Mouse (Mus musculus) hematopoietic stem cell, adult 5-6 weeks (primary cell): ENCODE measurements at regions not wholly inside any gene's neighbourhood (a gene's known extent, or its start where the extent isn't known, plus 50 kb on each side); places are given as distances from the start of the nearest gene placed in this dataset.
"Not testable (repeated sequence)": the region's sequence is repeated elsewhere in the genome, so short reads cannot be mapped to it uniquely, and the experiment has no call there.

Experiments used
- ATAC-seq, 2 experiments: fragments of 125-278 bp in 1 of 2; replicated peaks in 1 of 2; 2 replicates each; pipeline ENCODE4 v1.8.0; 2016 to 2017; ENCODE audit warnings: inconsistent platforms in 2 of 2, mild to moderate bottlenecking in 2 of 2, moderate number of reproducible peaks in 2 of 2, low read depth in 1 of 2, moderate TSS enrichment in 1 of 2; ENCODE audit not compliant: low FRiP score in 2 of 2, poor library complexity in 2 of 2, severe bottlenecking in 2 of 2, insufficient read depth in 1 of 2, low TSS enrichment in 1 of 2

GRCm38 (mm10) chr13:19300320-19301011 is 95.1 kb downstream of the Stard3nl start:
- peak; percentile 62 to 75; a peak in 3 of 4 replicates for ATAC-seq

- ATAC-seq: no peak
These were observed 99.3 kb downstream of the Stard3nl start for GRCm38 (mm10) chr13:19296325-19296724.

- no peak for ATAC-seq
These were observed 102.6 kb downstream of the Stard3nl start for GRCm38 (mm10) chr13:19293041-19293440.

- no peak for ATAC-seq
These were observed 112.4 kb downstream of the Stard3nl start for GRCm38 (mm10) chr13:19283161-19283560.

- peak; percentile 76 to 91; a peak in 3 of 4 replicates for ATAC-seq
These were observed 122.9 kb downstream of the Stard3nl start for GRCm38 (mm10) chr13:19272548-19273295.

GRCm38 (mm10) chr13:19264996-19265395 is 130.6 kb downstream of the Stard3nl start:
- ATAC-seq: not testable (repeated sequence)

GRCm38 (mm10) chr13:19246558-19246957 is 149.0 kb downstream of the Stard3nl start:
- ATAC-seq: not testable (repeated sequence)

- peak; percentile 46 to 62 for ATAC-seq
These were observed 153.0 kb downstream of the Stard3nl start for GRCm38 (mm10) chr13:19242580-19242979.

GRCm38 (mm10) chr13:19236340-19236739 is 159.3 kb downstream of the Stard3nl start:
- peak; percentile 74 to 85 for ATAC-seq

GRCm38 (mm10) chr13:19234700-19235374 is 160.8 kb downstream of the Stard3nl start:
- peak; percentile 81 to 88; a peak in 3 of 4 replicates for ATAC-seq

- ATAC-seq: peak; percentile 33 to 44; a peak in 2 of 4 replicates
These were observed 175.6 kb downstream of the Stard3nl start for GRCm38 (mm10) chr13:19220004-19220403.

GRCm38 (mm10) chr13:19219383-19219991 is 176.1 kb downstream of the Stard3nl start:
- peak; percentile 85 to 89 for ATAC-seq

GRCm38 (mm10) chr13:19204669-19205068 is 190.9 kb downstream of the Stard3nl start:
- ATAC-seq: 0 out of 4 replicates have a peak, but pooled peaks of 1 of the 2 experiments have one; percentile 45

- not testable (repeated sequence) for ATAC-seq
These were observed 193.3 kb downstream of the Stard3nl start for GRCm38 (mm10) chr13:19202320-19202719.
